Mouse (Mus musculus): Measurements from ENCODE around the gene Fbxo22. TPM values are rescaled to one million over a fixed set of nuclear protein-coding genes. Genes with fewer than 3 reads are reported as not detected.

Gene Fbxo22
- 18.7 and 20.5 TPM in 2 replicates for polyA plus RNA-seq (2015; fragmentation: Nextera tagmentation; extraction: Ambion mirVana)

DNA sequence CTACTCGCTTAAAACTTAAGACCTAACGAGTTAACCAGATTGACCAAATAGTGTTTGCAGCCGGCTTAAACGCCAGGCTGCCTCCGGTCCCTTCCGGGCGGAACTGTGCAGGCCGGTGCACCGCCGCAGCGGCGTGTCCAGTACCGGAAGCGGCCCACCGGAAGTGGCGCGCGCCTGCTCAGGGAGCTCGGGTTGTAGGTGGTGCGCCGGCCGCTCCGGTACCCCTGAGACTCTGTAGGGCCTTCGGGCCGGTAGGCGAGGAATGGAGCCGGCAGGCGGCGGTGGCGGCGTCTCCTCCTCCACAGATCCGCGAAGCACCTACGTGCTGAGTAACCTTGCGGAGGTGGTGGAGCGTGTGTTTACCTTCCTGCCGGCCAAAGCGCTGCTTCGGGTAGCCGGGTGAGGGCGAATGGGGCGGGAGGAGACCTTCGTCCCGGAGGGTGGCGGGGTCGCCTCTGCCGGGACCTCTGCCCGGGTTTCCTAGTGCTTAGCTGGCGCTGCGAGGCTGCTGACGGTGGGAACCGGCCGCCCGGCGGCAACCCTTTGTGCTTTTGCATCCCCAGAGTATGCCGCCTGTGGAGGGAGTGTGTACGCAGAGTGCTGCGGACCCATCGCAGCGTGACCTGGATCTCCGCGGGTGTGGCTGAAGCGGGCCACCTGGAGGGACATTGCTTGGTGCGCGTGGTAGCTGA, at the start of gene Fbxo22:
Gene Fbxo22 (plus strand): TSS at position 136 of the 692 bp plus-strand sequence.
- H3K27ac ChIP-seq (ENCODE audit: low read length) = peak within 1 kb of the TSS; percentile 84
- peak; percentile 94 for ATAC-seq (ENCODE audit: low read depth)

DNA sequence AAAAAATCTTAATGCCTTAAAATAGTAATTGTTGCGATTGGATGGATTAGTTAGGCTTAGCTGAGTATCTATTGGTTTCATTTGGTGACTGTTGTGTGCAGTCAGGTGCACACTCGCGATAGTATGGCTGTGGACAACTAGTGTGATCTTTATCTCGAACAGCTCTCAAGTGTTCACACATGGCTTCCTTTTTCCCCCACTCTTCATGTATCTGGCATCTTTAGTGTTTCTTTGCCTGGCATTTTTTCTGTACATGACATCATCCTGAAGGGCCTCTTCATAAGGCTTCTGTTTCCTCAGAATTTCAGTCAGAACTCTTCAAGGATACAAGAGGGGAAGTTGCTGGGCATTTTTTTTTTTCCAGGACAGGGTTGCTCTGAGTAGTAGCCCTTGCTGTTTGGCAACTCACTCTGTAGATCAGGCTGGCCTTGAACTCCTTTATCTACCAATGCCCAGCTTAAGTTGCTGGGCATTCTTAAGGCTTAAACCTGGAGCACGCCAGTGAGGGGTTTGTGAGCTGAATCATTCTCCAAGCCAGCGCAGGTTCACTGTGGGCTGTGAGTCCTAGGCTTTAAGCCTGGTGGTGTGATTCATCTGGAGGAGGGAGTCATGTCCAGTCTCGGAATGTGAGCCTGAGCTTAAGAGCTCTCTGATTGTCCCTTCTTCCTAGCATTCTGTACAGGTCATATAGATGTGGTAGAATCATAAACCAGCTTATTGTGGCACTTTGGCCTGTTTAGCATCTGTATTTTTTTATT, 37.9 kb upstream of the Fbxo22 start:
- peaks cover 6% of the 10 kb centered on the region; the same call in 1 of the 2 replicates for H3K4me1 ChIP-seq (ENCODE audit: control insufficient read depth, low read depth, low read length)
- no peak overlapping the region for H3K4me3 ChIP-seq (ENCODE audit: low read depth, low read length)
- no peak overlapping the region for H3K27ac ChIP-seq (ENCODE audit: low read length)
- WGBS (ENCODE audit: insufficient replicate concordance) = 36% methylated on average over 7 of the region's 7 CpGs
- H3K27me3 ChIP-seq (ENCODE audit: control insufficient read depth, insufficient read depth, low read depth, low read length) = no peaks in the 10 kb centered on the region
- H3K9me3 ChIP-seq (replicated peaks; ENCODE audit: control insufficient read depth, low read length) = no peaks in the 10 kb centered on the region
- peak; percentile 53 for ATAC-seq (ENCODE audit: low read depth)
- no peak overlapping the region for H3K9ac ChIP-seq (ENCODE audit: low read depth, low read length)
- no peak overlapping the region for H3K4me2 ChIP-seq (ENCODE audit: low read depth, low read length)
- no peaks in the 10 kb centered on the region for H3K36me3 ChIP-seq (ENCODE audit: control insufficient read depth, insufficient read depth)

More for the DNA sequence above, at the start of gene Fbxo22:
- peaks cover 2% of the 10 kb centered on the region; the same call in 1 of the 2 replicates for H3K36me3 ChIP-seq (ENCODE audit: control insufficient read depth, insufficient read depth)
- H3K4me2 ChIP-seq (ENCODE audit: low read depth, low read length) = peak within 1 kb of the TSS; percentile 70
- peak within 1 kb of the TSS; percentile 86 for H3K4me3 ChIP-seq (ENCODE audit: low read depth, low read length)
- H3K27me3 ChIP-seq (ENCODE audit: control insufficient read depth, insufficient read depth, low read depth, low read length) = no peaks in the 10 kb centered on the region
- H3K4me1 ChIP-seq (ENCODE audit: control insufficient read depth, low read depth, low read length) = peaks cover 14% of the 10 kb centered on the region
- no peaks in the 10 kb centered on the region for H3K9me3 ChIP-seq (replicated peaks; ENCODE audit: control insufficient read depth, low read length)
- under 1% methylated on average over 65 of the region's 65 CpGs for WGBS (ENCODE audit: insufficient replicate concordance)
- peak within 1 kb of the TSS; percentile 76 for H3K9ac ChIP-seq (ENCODE audit: low read depth, low read length)

DNA sequence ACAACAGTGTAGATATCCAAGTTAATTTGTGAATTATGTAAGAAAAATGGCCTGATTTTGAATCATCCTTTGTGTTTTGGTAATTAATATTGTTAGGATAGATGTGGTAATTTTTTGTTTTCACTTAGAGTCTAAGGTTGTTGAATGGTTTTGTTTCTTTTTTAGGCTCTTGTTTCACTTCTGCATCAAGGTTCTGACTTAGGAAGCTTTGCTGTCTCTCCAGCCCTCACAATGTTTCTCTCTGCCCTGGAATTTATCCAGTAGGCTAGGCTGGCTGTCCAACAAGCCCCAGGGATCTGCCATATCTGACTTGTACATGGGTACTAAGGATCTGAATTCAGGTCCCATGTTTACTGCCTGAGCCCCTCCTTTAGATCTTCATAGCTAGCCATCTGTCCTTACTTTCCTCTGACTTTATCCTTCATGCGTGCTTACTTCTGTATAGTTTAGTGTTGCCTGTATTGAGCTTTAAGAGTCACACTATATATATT, 36.5 kb upstream of the Fbxo22 start:
- Histone ChIP-seq H3K4me2 (ENCODE audit: low read depth, low read length) (no peak overlapping the region), H3K36me3 (ENCODE audit: control insufficient read depth, insufficient read depth) (no peaks in the 10 kb centered on the region), H3K4me1 (ENCODE audit: control insufficient read depth, low read depth, low read length) (peaks cover 6% of the 10 kb centered on the region; the same call in 1 of the 2 replicates), H3K4me3 (ENCODE audit: low read depth, low read length) (no peak overlapping the region), H3K27ac (ENCODE audit: low read length) (no peak overlapping the region), H3K9me3 (replicated peaks; ENCODE audit: control insufficient read depth, low read length) (no peaks in the 10 kb centered on the region), H3K27me3 (ENCODE audit: control insufficient read depth, insufficient read depth, low read depth, low read length) (no peaks in the 10 kb centered on the region), H3K9ac (ENCODE audit: low read depth, low read length) (no peak overlapping the region)
- ATAC-seq (ENCODE audit: low read depth) = no peak
- 78% methylated on average over 1 of the region's 1 CpGs for WGBS (ENCODE audit: insufficient replicate concordance)

DNA sequence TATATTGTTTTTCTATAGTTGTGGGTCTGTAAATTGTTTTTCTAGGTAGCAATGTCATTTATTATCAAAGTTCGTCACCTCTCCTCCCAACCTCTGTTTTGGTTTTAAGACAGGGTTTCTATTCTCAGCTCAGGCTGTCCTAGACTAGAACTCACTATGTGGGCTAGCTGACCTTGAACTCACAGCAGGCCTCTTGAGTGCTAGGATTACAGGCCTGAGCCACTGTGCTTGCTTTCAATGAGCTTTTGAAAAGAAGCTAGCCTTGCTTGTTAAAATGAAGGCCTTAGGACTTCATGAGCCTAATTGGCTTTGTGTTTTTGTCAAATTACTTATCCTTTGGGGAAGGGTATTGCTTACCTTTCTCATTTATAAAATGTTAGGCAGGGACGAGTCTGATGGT, 34.5 kb upstream of the Fbxo22 start:
- H3K27ac ChIP-seq (ENCODE audit: low read length) = no peak overlapping the region
- H3K36me3 ChIP-seq (ENCODE audit: control insufficient read depth, insufficient read depth) = no peaks in the 10 kb centered on the region
- no peak for ATAC-seq (ENCODE audit: low read depth)
- no peaks in the 10 kb centered on the region for H3K27me3 ChIP-seq (ENCODE audit: control insufficient read depth, insufficient read depth, low read depth, low read length)
- H3K4me1 ChIP-seq (ENCODE audit: control insufficient read depth, low read depth, low read length) = peaks cover 6% of the 10 kb centered on the region; the same call in 1 of the 2 replicates
- no peak overlapping the region for H3K4me2 ChIP-seq (ENCODE audit: low read depth, low read length)
- no peak overlapping the region for H3K4me3 ChIP-seq (ENCODE audit: low read depth, low read length)
- 68% methylated on average over 2 of the region's 2 CpGs for WGBS (ENCODE audit: insufficient replicate concordance)
- no peaks in the 10 kb centered on the region for H3K9me3 ChIP-seq (replicated peaks; ENCODE audit: control insufficient read depth, low read length)
- H3K9ac ChIP-seq (ENCODE audit: low read depth, low read length) = no peak overlapping the region

DNA sequence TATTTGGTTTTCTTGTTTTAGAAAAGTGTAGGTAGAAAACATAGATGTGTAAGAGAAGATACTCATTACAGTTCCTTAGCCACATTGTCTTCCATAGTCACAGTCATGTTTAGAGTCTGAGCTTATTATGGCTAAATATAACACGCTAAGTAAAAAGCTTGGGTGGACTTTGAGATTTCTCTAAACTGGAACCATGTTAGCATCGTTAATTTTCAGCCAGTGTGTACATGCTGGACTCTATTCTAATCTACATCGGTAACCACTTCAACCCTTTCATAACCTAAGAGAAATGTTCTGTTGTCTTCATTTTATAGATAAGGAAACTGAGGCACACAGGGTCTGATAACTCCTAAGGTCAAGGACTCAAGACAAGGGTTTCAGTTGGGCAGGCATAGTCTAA, 12.8 kb upstream of the Fbxo22 start:
- no peak overlapping the region for H3K4me3 ChIP-seq (ENCODE audit: low read depth, low read length)
- H3K27ac ChIP-seq (ENCODE audit: low read length) = no peak overlapping the region
- no peaks in the 10 kb centered on the region for H3K27me3 ChIP-seq (ENCODE audit: control insufficient read depth, insufficient read depth, low read depth, low read length)
- no peaks in the 10 kb centered on the region for H3K4me1 ChIP-seq (ENCODE audit: control insufficient read depth, low read depth, low read length)
- WGBS (ENCODE audit: insufficient replicate concordance) = 64% methylated on average over 3 of the region's 3 CpGs
- no peak overlapping the region for H3K4me2 ChIP-seq (ENCODE audit: low read depth, low read length)
- no peak overlapping the region for H3K9ac ChIP-seq (ENCODE audit: low read depth, low read length)
- no peaks in the 10 kb centered on the region; the same call in 1 of the 2 replicates for H3K36me3 ChIP-seq (ENCODE audit: control insufficient read depth, insufficient read depth)
- ATAC-seq (ENCODE audit: low read depth) = no peak; the same call in 1 of the 2 replicates
- no peaks in the 10 kb centered on the region for H3K9me3 ChIP-seq (replicated peaks; ENCODE audit: control insufficient read depth, low read length)

DNA sequence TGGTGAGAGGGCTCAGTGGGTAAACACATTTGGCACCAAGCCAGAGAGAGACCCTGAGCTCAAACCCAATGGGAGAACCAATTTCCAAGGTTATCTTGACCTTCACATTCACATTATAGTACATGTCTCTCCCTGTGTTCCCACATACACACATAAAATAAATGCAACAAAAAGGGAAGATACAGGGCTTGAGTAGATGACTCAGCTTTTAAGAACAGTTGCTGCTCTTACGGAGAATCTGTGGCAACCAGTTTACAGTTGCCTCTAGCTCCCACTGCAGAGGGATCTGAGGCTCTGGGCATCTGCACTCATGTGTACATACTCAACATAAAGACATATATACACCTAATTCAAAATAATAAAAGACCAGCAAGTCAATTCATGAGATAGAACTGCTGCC, 10.5 kb upstream of the Fbxo22 start:
- Histone ChIP-seq H3K9me3 (replicated peaks; ENCODE audit: control insufficient read depth, low read length) (no peaks in the 10 kb centered on the region), H3K4me1 (ENCODE audit: control insufficient read depth, low read depth, low read length) (no peaks in the 10 kb centered on the region), H3K4me3 (ENCODE audit: low read depth, low read length) (no peak overlapping the region), H3K27ac (ENCODE audit: low read length) (no peak overlapping the region), H3K9ac (ENCODE audit: low read depth, low read length) (no peak overlapping the region), H3K27me3 (ENCODE audit: control insufficient read depth, insufficient read depth, low read depth, low read length) (no peaks in the 10 kb centered on the region), H3K36me3 (ENCODE audit: control insufficient read depth, insufficient read depth) (no peaks in the 10 kb centered on the region; the same call in 1 of the 2 replicates), H3K4me2 (ENCODE audit: low read depth, low read length) (no peak overlapping the region)
- WGBS (ENCODE audit: insufficient replicate concordance) = 70% methylated on average over 1 of the region's 1 CpGs
- no peak for ATAC-seq (ENCODE audit: low read depth)

DNA sequence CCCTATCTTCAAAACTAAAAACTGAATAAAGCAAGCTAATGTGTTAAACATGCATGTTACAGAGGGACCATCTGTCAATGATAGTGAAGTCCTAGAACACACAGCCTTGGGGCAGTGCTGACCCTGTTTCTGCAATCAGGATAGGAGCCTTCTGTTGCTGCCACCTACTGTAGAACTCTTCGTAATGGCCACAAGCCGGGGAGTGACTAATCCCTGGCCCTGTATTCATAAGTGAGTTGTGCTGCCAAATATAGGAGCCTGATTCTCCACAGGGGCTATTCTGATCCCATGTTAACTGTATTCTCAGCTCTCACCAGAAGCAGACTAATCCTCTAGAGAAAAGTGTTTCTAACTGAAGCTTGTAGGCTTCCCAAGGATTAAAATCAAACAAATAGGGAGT, 9.4 kb upstream of the Fbxo22 start:
- no peak overlapping the region for H3K9ac ChIP-seq (ENCODE audit: low read depth, low read length)
- no peak overlapping the region for H3K27ac ChIP-seq (ENCODE audit: low read length)
- no peak overlapping the region for H3K4me3 ChIP-seq (ENCODE audit: low read depth, low read length)
- no peaks in the 10 kb centered on the region for H3K4me1 ChIP-seq (ENCODE audit: control insufficient read depth, low read depth, low read length)
- no peaks in the 10 kb centered on the region for H3K9me3 ChIP-seq (replicated peaks; ENCODE audit: control insufficient read depth, low read length)
- H3K36me3 ChIP-seq (ENCODE audit: control insufficient read depth, insufficient read depth) = no peaks in the 10 kb centered on the region; the same call in 1 of the 2 replicates
- 82% methylated on average over 2 of the region's 2 CpGs for WGBS (ENCODE audit: insufficient replicate concordance)
- H3K27me3 ChIP-seq (ENCODE audit: control insufficient read depth, insufficient read depth, low read depth, low read length) = no peaks in the 10 kb centered on the region
- no peak for ATAC-seq (ENCODE audit: low read depth)
- no peak overlapping the region for H3K4me2 ChIP-seq (ENCODE audit: low read depth, low read length)

DNA sequence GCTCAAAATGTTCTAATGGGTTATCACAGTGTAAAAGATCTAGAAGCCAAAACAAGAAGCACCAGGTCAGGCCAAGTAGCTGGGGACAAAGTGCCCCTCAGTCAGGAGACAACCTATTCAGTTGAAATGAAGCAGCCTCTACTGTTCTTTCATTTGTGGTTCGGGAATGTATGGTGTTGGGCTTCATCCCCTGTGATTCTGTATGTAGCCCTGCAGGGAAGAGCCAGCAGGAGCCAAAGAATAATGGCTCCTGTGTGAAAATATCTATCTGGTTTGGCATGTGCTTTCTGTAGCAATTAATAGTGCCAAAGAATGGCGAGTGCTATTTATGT, 301 bp upstream of the Fbxo22 start:
- Histone ChIP-seq H3K9me3 (replicated peaks; ENCODE audit: control insufficient read depth, low read length) (no peaks in the 10 kb centered on the region), H3K27ac (ENCODE audit: low read length) (peak overlapping the region; percentile 84; the same call in 1 of the 2 replicates), H3K4me3 (ENCODE audit: low read depth, low read length) (peak overlapping the region; percentile 86), H3K4me1 (ENCODE audit: control insufficient read depth, low read depth, low read length) (peaks cover 14% of the 10 kb centered on the region), H3K27me3 (ENCODE audit: control insufficient read depth, insufficient read depth, low read depth, low read length) (no peaks in the 10 kb centered on the region), H3K4me2 (ENCODE audit: low read depth, low read length) (peak overlapping the region; percentile 70), H3K9ac (ENCODE audit: low read depth, low read length) (peak overlapping the region; percentile 76), H3K36me3 (ENCODE audit: control insufficient read depth, insufficient read depth) (no peaks in the 10 kb centered on the region)
- 3% methylated on average over 2 of the region's 2 CpGs for WGBS (ENCODE audit: insufficient replicate concordance)
- no peak for ATAC-seq (ENCODE audit: low read depth)

DNA sequence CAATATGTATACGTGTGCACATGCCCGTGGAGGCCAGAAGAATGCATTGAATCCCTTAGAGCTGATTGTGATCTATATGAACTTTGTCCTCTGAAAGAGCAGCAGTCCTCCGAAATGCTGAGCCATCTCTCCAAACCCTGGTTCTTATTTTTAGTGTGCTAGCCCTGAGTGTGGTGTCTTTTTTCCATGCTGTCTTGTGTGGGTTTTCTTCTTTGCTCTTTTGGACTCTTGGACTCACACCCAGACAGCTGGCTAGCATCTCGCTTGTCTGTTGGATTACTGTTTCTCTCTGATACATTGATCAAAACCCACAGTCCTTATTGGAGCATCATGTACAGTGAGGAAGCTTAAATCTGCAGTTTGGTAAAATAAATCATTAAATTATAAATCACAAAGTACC, 2.9 kb downstream of the Fbxo22 start:
- WGBS (ENCODE audit: insufficient replicate concordance) = 60% methylated on average over 4 of the region's 4 CpGs
- Histone ChIP-seq H3K4me2 (ENCODE audit: low read depth, low read length) (no peak overlapping the region; the same call in 1 of the 2 replicates), H3K27me3 (ENCODE audit: control insufficient read depth, insufficient read depth, low read depth, low read length) (no peaks in the 10 kb centered on the region), H3K4me1 (ENCODE audit: control insufficient read depth, low read depth, low read length) (peaks cover 14% of the 10 kb centered on the region), H3K9ac (ENCODE audit: low read depth, low read length) (no peak overlapping the region), H3K27ac (ENCODE audit: low read length) (no peak overlapping the region), H3K4me3 (ENCODE audit: low read depth, low read length) (no peak overlapping the region), H3K9me3 (replicated peaks; ENCODE audit: control insufficient read depth, low read length) (no peaks in the 10 kb centered on the region), H3K36me3 (ENCODE audit: control insufficient read depth, insufficient read depth) (peaks cover 11% of the 10 kb centered on the region)
- ATAC-seq (ENCODE audit: low read depth) = no peak
